Mouse (Mus musculus) liver, adult 2 months (tissue): ENCODE data around the gene Fam83f. TPM values are rescaled to one million over a fixed set of nuclear protein-coding genes. Genes with fewer than 3 reads are reported as not detected.
A peak's percentile ranks its signal among the peaks of the same experiment; 100 is the strongest.

Experiments used
- DNase-seq: peaks from one replicate; pipeline ENCODE4 v3.0.0-alpha.2; 2011; ENCODE audit warnings: low read depth, low spot score; ENCODE audit errors: extremely low read depth
- H3K27ac ChIP-seq: fragments of 200-500 bp; replicated peaks from 2 replicates; pipeline ENCODE4 v1.5.1; 2012; ENCODE audit warnings: low read depth, mild to moderate bottlenecking, control low read depth, inconsistent platforms, low read length; ENCODE audit not compliant: insufficient read depth
- H3K27me3 ChIP-seq: fragments of 200-500 bp; 2 replicates; pipeline ENCODE4 v1.6.1; 2012; ENCODE audit warnings: mild to moderate bottlenecking, moderate library complexity, low read length, inconsistent platforms; ENCODE audit not compliant: control insufficient read depth, insufficient read depth
- H3K36me3 ChIP-seq: fragments of 200-500 bp; 2 replicates; pipeline ENCODE4 v1.6.1; 2012; ENCODE audit warnings: low read length, inconsistent platforms; ENCODE audit not compliant: control insufficient read depth, insufficient read depth
- H3K4me1 ChIP-seq: fragments of 200-500 bp; 2 replicates; pipeline ENCODE4 v1.6.1; 2011; ENCODE audit warnings: low read length; ENCODE audit not compliant: control insufficient read depth, insufficient read depth
- H3K4me3 ChIP-seq: fragments of 200-500 bp; 2 replicates; pipeline ENCODE4 v1.5.1; 2011; ENCODE audit warnings: low read depth, mild to moderate bottlenecking, control low read depth, low read length, moderate library complexity; ENCODE audit not compliant: insufficient read depth
- H3K79me2 ChIP-seq: fragments of 200-500 bp; 2 replicates; pipeline ENCODE4 v1.6.1; 2012; ENCODE audit warnings: inconsistent platforms, mild to moderate bottlenecking, low read length, moderate library complexity; ENCODE audit not compliant: control insufficient read depth, insufficient read depth
- H3K9ac ChIP-seq: fragments of 200-500 bp; 2 replicates; pipeline ENCODE4 v1.6.1; 2012; ENCODE audit warnings: low read depth, mild to moderate bottlenecking, control low read depth, inconsistent platforms, low read length
- CTCF ChIP-seq: fragments of 200-500 bp; IDR thresholded peaks from 2 replicates; pipeline ENCODE4 v1.5.1; 2011; ENCODE audit warnings: low read depth, low read length, control low read depth
- POLR2A ChIP-seq: fragments of 200-500 bp; IDR thresholded peaks from 2 replicates; pipeline ENCODE4 v1.6.1; 2011; ENCODE audit warnings: low read length, control low read depth; ENCODE audit not compliant: insufficient read depth; ENCODE audit errors: extremely low read depth
- WGBS: fragments of 180-500 bp; shearing (Covaris S2); methylation state at CpG from one replicate; pipeline ENCODE4 v1.1.7; 2018; 5-methylcytosine and 5-hydroxymethylcytosine counted together
- polyA plus RNA-seq: library from polyadenylated mRNA; depleted of rRNA; stranded (reverse); fragments of >200 nt; gene quantifications from 2 replicates; pipeline ENCODE4 v1.2.3, GENCODE M21; 2012; rRNA removed
- total RNA-seq: library from RNA; depleted of rRNA; stranded (reverse); fragments of >200 nt; gene quantifications from 2 replicates; pipeline ENCODE4 v1.2.3, GENCODE M21; 2014; rRNA removed

The Fam83f gene
- total RNA-seq (0.28 and 0.67 TPM in 2 replicates), polyA plus RNA-seq (1.0 and 1.6 TPM in 2 replicates)

GRCm38 (mm10) chr15:80671295-80672252 lies at the start of gene Fam83f:
Gene Fam83f, plus strand, starts transcription at chr15:80671847.
- H3K27me3 ChIP-seq, result no peaks in the 10 kb centered on the region; the same call in 1 of the 2 replicates
- H3K9ac ChIP-seq, result peak within 1 kb of the TSS; percentile 44

GRCm38 (mm10) chr15:80623171-80623837 lies 48.3 kb upstream of the Fam83f start:
- no peak overlapping the region for H3K4me3 ChIP-seq
- no peak overlapping the region for H3K27ac ChIP-seq
- H3K9ac ChIP-seq, result no peak overlapping the region
- no peaks in the 10 kb centered on the region for H3K4me1 ChIP-seq
- 54% methylated on average over 8 of the region's 8 CpGs for WGBS
- H3K27me3 ChIP-seq, result no peaks in the 10 kb centered on the region
- no peak for TF ChIP-seq POLR2A
- no peak for TF ChIP-seq CTCF
- H3K36me3 ChIP-seq, result no peaks in the 10 kb centered on the region
- no peaks in the 10 kb centered on the region for H3K79me2 ChIP-seq
- no peak for DNase-seq

More at GRCm38 (mm10) chr15:80671295-80672252, at the start of gene Fam83f:
- Histone ChIP-seq H3K79me2 (no peaks in the 10 kb centered on the region), H3K4me3 (peak within 1 kb of the TSS; percentile 62; the same call in 1 of the 2 replicates), H3K4me1 (peaks cover 10% of the 10 kb centered on the region), H3K36me3 (no peaks in the 10 kb centered on the region), H3K27ac (no peak within 1 kb of the TSS)
- TF ChIP-seq POLR2A (no peak), CTCF (no peak)
- WGBS, result 7% methylated on average over 85 of the region's 85 CpGs
- DNase-seq, result peak; percentile 26

GRCm38 (mm10) chr15:80626472-80626871 lies 45.2 kb upstream of the Fam83f start:
- Histone ChIP-seq H3K36me3 (no peaks in the 10 kb centered on the region), H3K9ac (no peak overlapping the region), H3K27me3 (no peaks in the 10 kb centered on the region), H3K79me2 (no peaks in the 10 kb centered on the region), H3K4me3 (no peak overlapping the region), H3K4me1 (no peaks in the 10 kb centered on the region), H3K27ac (no peak overlapping the region)
- no peak for DNase-seq
- 44% methylated on average over 6 of the region's 6 CpGs for WGBS
- TF ChIP-seq CTCF, result no peak
- TF ChIP-seq POLR2A, result no peak

GRCm38 (mm10) chr15:80630147-80630546 lies 41.5 kb upstream of the Fam83f start:
- H3K27ac ChIP-seq, result no peak overlapping the region

GRCm38 (mm10) chr15:80630711-80631110 lies 40.9 kb upstream of the Fam83f start:
- Histone ChIP-seq H3K4me3 (no peak overlapping the region), H3K9ac (no peak overlapping the region), H3K36me3 (no peaks in the 10 kb centered on the region), H3K79me2 (no peaks in the 10 kb centered on the region), H3K4me1 (no peaks in the 10 kb centered on the region), H3K27ac (no peak overlapping the region), H3K27me3 (no peaks in the 10 kb centered on the region)
- no peak for DNase-seq
- no peak for TF ChIP-seq POLR2A
- no peak for TF ChIP-seq CTCF
- 49% methylated on average over 14 of the region's 14 CpGs for whole genome bisulfite sequencing

More at GRCm38 (mm10) chr15:80630147-80630546, 41.5 kb upstream of the Fam83f start:
- H3K4me1 ChIP-seq, result no peaks in the 10 kb centered on the region
- 72% methylated on average over 7 of the region's 7 CpGs for WGBS
- H3K9ac ChIP-seq, result no peak overlapping the region
- no peak for DNase-seq
- H3K4me3 ChIP-seq, result no peak overlapping the region
- H3K27me3 ChIP-seq, result no peaks in the 10 kb centered on the region
- TF ChIP-seq CTCF (no peak), POLR2A (no peak)
- no peaks in the 10 kb centered on the region for H3K36me3 ChIP-seq
- no peaks in the 10 kb centered on the region for H3K79me2 ChIP-seq
